Mouse (Mus musculus) ovary, adult 2 months (tissue): ENCODE results near the gene Gh. TPM values are rescaled to one million over a fixed set of nuclear protein-coding genes. Genes with fewer than 3 reads are reported as not detected.

Experiments used
- polyA plus RNA-seq: library from polyadenylated mRNA; depleted of rRNA; stranded (reverse); fragments of >200 nt; gene quantifications from 2 replicates; pipeline ENCODE4 v1.2.3, GENCODE M21; 2012; rRNA removed

Gh gene
- polyA plus RNA-seq, result not detected in 2 replicates

DNA sequence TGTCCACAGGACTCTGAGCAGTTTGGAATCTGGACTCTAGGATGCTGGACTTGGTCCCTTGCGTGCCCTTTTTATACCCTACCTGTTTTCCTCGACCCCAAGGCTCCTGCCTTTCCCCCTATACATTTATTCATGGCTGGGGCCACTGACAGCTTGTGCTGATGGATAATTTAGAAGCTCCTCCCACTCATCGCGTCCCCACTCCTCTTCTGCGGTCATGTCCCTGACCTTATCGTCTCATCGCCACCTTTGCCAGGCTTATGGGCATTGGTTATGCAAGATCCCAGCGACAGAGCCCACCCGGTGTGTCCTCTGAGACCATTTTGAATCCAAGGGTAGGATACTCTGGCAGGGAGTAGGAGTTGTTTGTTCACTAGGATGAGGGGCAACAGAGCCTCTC is at the start of gene Gh:
Gene Gh (minus strand): TSS at position 101 of the 400 bp plus-strand sequence.

DNA sequence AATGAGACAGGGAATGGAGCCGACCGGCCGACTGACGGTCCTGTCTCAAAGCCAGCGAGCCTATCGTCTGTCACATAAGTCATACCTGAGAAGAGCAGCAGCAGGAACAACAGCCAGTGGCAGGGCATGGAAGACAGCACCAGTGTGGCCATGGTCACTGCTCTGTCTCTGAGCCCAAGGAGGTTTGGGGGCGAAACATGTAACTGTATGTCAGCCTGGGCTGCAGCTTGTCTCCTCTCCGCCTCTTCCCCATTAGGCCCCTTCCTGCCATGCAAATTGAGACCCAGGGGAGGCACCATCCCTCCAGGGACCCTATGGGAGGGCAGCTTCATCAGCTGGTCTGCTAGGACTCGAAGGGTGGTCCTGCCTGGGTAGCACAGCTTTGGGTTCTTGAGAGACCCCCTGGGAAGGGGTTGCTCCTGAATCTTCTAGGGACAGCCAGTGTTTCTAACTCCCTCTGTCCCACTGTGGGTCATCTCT is 12.7 kb upstream of the Gh start, which contains the start of gene Cd79b:
Gene Cd79b (minus strand): TSS at position 430 of the 480 bp plus-strand sequence.

DNA sequence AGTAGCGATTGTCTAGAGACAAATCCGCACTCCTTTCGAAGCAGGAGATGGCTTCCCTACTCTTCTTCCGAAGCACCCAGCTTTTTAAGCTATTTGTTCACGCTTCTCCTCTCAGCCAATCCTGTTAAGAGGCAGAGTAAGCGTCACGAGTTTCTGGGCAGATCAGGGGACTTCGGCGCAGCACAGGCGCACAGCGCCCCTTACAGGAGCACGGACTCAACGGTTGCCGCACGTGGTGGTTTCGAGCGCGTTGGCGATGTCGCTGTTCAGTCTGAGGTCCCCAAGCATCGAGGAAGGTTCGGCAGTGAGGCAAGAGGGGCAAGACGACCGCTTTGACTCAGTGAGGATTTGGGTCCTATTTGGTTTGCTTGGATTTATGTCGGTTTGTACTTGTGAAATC is 25.2 kb downstream of the Gh start, which contains the start of gene Tcam1:
Gene Tcam1 (plus strand): TSS at position 219 of the 400 bp plus-strand sequence.

DNA sequence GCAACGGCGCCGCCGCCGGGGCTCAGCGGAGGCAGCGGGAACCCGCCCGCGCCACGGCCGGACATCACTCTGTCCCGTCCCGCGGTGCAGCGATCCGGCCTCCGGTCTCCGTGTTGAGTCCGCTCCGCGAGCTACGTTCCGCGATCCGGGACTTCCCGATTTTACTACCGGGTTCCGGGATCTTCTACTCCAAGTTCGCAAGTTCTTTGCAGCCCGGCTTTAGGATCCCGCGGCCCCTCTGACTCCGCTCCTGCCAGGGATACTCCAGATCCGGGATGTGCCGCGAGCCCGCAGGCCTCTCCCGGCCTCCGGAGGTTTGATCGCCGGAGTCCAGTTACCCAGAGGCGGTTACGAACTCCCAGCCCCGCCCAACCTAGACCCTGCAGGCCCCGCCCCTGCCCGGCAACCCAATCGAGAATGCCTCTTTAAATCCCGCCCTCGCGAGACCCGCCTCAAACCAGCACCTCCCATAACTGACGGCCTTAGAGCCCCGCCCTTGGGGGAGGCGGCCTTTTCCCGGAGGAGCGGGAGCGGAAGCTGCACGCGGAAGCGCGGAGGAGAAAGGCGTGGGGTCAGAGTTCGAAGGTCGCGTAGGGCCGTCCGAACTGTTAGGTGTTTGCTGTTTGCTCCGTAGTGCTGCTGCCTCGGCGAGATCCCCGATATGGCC is 28.9 kb downstream of the Gh start, which contains the start of gene Smarcd2:
Gene Smarcd2 (minus strand): TSS at position 329 of the 667 bp plus-strand sequence.

DNA sequence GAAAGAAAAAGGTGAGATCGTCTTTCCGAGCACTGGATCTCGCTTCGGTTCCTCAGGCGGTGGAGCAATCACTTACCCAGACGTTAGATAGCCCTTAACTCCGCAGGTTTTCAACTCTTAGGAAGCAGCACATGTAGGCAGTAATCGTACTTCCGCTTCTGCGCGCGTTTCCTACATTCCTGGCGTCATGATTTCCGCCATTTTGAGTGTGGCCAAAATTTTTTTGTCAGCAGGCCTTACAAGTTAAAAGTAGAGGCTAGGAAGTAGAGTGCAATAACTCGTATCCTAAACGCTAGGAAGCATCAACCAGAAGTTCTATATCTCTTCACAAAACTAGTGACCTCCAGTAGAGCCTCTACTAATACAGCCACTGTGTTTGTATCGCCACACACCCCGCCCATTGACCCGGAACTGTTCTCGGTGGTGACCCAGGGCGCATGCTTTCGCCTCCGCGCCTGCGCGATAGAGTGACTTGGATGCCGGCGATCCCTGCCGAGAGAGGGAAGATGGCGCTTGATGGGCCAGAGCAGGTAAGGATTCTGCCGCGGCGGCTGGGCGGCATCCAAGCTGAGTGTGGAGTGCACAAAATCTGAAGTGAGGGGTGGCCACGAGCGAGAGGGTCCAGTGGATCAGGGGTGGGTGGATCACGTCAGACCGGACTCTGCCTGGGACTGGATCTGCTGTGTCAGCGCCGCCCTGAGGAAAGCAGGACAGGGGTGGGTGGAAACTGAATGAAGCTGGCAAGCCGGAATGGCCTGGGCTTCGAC is 45.8 kb downstream of the Gh start, which contains the start of the genes Ftsj3 and Psmc5:
Gene Ftsj3 (minus strand): TSS at position 395 of the 767 bp plus-strand sequence.
Gene Psmc5 (plus strand): TSS at position 470 of the 767 bp plus-strand sequence.

Other genes starting within 250 kb of the Gh start
- gene Taco1, start 235.8 kb downstream of the Gh start, polyA plus RNA-seq, result 13.4 and 14.6 TPM in 2 replicates
- gene Map3k3, start 217.3 kb downstream of the Gh start, polyA plus RNA-seq, result 51.7 and 55.4 TPM in 2 replicates
- not detected in 2 replicates for gene Gm10840, start 141.0 kb downstream of the Gh start, polyA plus RNA-seq
- 26.1 and 32.1 TPM in 2 replicates for gene Limd2, start 141.0 kb downstream of the Gh start, polyA plus RNA-seq
- gene Strada, start 99.7 kb downstream of the Gh start, polyA plus RNA-seq, result 24.5 and 35.7 TPM in 2 replicates
- gene Ccdc47, start 85.5 kb downstream of the Gh start, polyA plus RNA-seq, result 9.6 and 9.7 TPM in 2 replicates
- 10.6 and 14.3 TPM in 2 replicates for gene Ddx42, start 84.9 kb downstream of the Gh start, polyA plus RNA-seq
- 21.0 and 22.2 TPM in 2 replicates for gene Ftsj3, start 45.8 kb downstream of the Gh start, polyA plus RNA-seq
- gene Psmc5, start 45.7 kb downstream of the Gh start, polyA plus RNA-seq, result 26.6 and 33.6 TPM in 2 replicates
- gene Smarcd2, start 28.9 kb downstream of the Gh start, polyA plus RNA-seq, result 116 and 149 TPM in 2 replicates
- gene Tcam1, start 25.2 kb downstream of the Gh start, polyA plus RNA-seq, result 0.24 and 0.45 TPM in 2 replicates
- 1.6 and 1.9 TPM in 2 replicates for gene Cd79b, start 12.9 kb upstream of the Gh start, polyA plus RNA-seq
- 0.17 and 0.24 TPM in 2 replicates for gene Scn4a, start 51.4 kb upstream of the Gh start, polyA plus RNA-seq
- gene Prr29, start 63.6 kb upstream of the Gh start, polyA plus RNA-seq, result 55.9 and 61.8 TPM in 2 replicates
- gene Icam2, start 86.2 kb upstream of the Gh start, polyA plus RNA-seq, result 21.6 and 26.7 TPM in 2 replicates
- gene Ern1, start 186.0 kb upstream of the Gh start, polyA plus RNA-seq, result 72.2 and 154 TPM in 2 replicates